Mouse (Mus musculus): Measurements from ENCODE around the gene Ap3b1.

DNA sequence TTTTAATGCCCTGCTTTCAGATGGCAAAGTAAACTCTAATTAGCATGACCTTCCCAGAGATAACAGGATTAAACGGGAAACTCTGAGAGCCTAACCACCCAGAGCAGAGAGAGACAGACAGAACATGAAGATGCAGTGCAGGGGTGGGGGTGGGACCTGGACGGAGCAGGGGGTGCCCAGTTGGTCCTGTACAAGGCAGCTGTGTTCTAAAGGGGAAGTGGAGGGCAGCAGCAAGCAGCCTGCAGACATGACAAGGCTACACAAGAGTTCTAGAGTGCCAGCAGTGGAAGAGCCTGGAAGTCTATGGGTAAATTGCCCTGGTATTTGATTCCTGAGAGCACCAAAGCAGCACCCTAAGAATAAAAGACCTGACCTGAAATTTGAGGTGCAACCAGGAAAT, 105.5 kb downstream of the Ap3b1 start:
- TF ChIP-seq CTCF (conservative IDR thresholded peaks at IDR 0.05; ENCODE audit: low read length) (no peak), NANOG (IDR thresholded peaks at IDR 0.05; ENCODE audit: borderline replicate concordance, low read length) (no peak), POU5F1 (IDR thresholded peaks at IDR 0.05; ENCODE audit: borderline replicate concordance, low read length) (no peak)

Measured in E14TG2a.4 (cell line).